Mouse (Mus musculus): ENCODE measurements around the gene Prelp. TPM values are rescaled to one million over a fixed set of nuclear protein-coding genes. Genes with fewer than 3 reads are reported as not detected.
"Not testable (repeated sequence)": the region's sequence is repeated elsewhere in the genome, so short reads cannot be mapped to it uniquely, and the experiment has no call there.

The Prelp gene
- polyA plus RNA-seq (2012; rRNA removed): 4.3 and 4.7 TPM in 2 replicates

DNA sequence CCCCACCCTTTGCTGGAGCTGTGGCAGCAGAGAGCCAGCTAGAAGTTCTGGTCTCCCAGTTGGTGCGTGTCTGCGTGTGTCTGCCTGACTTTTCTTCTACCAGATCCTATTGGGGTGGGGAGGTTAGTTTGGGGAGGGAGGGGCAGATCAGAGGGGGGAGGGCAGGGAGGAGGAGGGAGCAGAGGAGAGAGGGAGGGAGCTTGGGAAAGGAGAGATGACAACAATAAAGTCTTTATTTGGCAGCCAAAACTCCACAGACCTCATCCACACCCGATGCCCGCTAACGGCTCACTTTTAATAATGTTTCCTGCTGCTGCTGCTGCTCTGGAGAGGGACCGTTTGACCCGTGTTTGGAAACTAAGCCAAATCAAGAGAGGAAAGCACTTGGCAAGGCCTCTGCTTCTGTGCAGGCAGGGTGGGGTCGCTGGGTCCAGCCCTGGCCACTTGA lies at the start of gene Prelp:
Prelp (minus strand) TSS at position 111 of the 448 bp plus-strand sequence.
- Histone ChIP-seq H3K27me3 (ENCODE audit: control insufficient read depth, insufficient read depth, low read length) (no peaks in the 10 kb centered on the region), H3K4me3 (ENCODE audit: control insufficient read depth, low read depth, low read length) (no peak within 1 kb of the TSS), H3K36me3 (ENCODE audit: control insufficient read depth, insufficient read depth, low read length) (no peaks in the 10 kb centered on the region), H3K27ac (ENCODE audit: control insufficient read depth, insufficient read depth, low read depth, low read length) (no peak within 1 kb of the TSS; the same call in 1 of the 2 replicates), H3K4me1 (ENCODE audit: control insufficient read depth, insufficient read depth, low read length) (no peaks in the 10 kb centered on the region; the same call in 1 of the 2 replicates)
- no peak for TF ChIP-seq POLR2A (IDR thresholded peaks at IDR 0.05; ENCODE audit: control insufficient read depth, low read depth, low read length)
- no peak for TF ChIP-seq CTCF (IDR thresholded peaks at IDR 0.05; ENCODE audit: control insufficient read depth, insufficient read depth, insufficient replicate concordance, low read depth, low read length)

DNA sequence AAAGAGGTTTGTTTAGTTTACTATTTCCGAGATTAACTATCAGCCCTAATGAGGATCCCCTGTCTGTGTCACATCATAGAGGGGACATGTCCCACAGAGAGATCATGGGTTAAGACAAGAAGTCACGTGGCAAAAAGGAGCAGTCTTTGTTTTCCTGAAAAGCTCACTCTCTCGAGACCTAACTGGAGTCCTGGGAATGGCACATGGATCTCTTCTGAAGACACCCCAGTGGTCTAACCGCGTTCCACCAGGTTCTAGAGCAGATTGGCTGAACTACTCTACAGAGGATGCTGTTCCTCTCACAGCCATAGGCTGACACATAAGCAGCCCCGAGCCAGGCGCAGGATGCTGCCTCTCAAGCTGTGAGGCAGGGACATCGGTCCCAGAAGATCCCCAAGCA lies 48.2 kb upstream of the Prelp start:
- no peaks in the 10 kb centered on the region for H3K27me3 ChIP-seq (ENCODE audit: control insufficient read depth, insufficient read depth, low read length)
- H3K4me3 ChIP-seq (ENCODE audit: control insufficient read depth, low read depth, low read length): no peak overlapping the region
- H3K27ac ChIP-seq (ENCODE audit: control insufficient read depth, insufficient read depth, low read depth, low read length): no peak overlapping the region
- TF ChIP-seq CTCF (IDR thresholded peaks at IDR 0.05; ENCODE audit: control insufficient read depth, insufficient read depth, insufficient replicate concordance, low read depth, low read length) (no peak), POLR2A (IDR thresholded peaks at IDR 0.05; ENCODE audit: control insufficient read depth, low read depth, low read length) (no peak)
- H3K4me1 ChIP-seq (ENCODE audit: control insufficient read depth, insufficient read depth, low read length): no peaks in the 10 kb centered on the region
- no peaks in the 10 kb centered on the region for H3K36me3 ChIP-seq (ENCODE audit: control insufficient read depth, insufficient read depth, low read length)

DNA sequence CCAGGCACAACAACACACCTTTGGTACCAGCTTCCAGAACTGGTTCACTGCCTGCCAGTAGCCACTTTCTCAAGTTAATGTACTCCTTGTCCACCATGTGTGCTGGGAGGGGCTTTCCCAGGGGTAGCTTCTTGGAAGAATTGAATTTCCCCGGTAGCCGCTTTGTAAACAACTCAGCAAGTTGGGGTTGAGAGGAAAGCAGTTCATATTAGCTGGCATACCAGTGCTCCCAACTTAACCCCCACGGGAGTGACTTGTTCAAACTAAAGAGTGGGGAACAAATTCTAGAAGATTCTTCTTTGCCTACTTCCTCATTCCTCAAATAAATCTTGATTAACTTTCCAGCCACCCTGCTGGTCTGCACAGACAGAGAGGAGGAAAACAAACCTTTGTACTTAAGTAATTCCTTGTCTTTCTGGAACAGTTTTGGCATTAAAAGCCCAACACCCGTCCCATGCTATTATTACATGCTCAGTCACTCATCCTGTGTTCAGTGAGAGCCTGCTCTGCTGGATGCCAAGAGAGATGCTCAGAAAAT lies 47.6 kb upstream of the Prelp start:
- no peaks in the 10 kb centered on the region for H3K4me1 ChIP-seq (ENCODE audit: control insufficient read depth, insufficient read depth, low read length)
- H3K27ac ChIP-seq (ENCODE audit: control insufficient read depth, insufficient read depth, low read depth, low read length): no peak overlapping the region
- no peak for TF ChIP-seq POLR2A (IDR thresholded peaks at IDR 0.05; ENCODE audit: control insufficient read depth, low read depth, low read length)
- TF ChIP-seq CTCF (IDR thresholded peaks at IDR 0.05; ENCODE audit: control insufficient read depth, insufficient read depth, insufficient replicate concordance, low read depth, low read length): no peak
- H3K27me3 ChIP-seq (ENCODE audit: control insufficient read depth, insufficient read depth, low read length): no peaks in the 10 kb centered on the region
- H3K36me3 ChIP-seq (ENCODE audit: control insufficient read depth, insufficient read depth, low read length): no peaks in the 10 kb centered on the region
- H3K4me3 ChIP-seq (ENCODE audit: control insufficient read depth, low read depth, low read length): no peak overlapping the region

DNA sequence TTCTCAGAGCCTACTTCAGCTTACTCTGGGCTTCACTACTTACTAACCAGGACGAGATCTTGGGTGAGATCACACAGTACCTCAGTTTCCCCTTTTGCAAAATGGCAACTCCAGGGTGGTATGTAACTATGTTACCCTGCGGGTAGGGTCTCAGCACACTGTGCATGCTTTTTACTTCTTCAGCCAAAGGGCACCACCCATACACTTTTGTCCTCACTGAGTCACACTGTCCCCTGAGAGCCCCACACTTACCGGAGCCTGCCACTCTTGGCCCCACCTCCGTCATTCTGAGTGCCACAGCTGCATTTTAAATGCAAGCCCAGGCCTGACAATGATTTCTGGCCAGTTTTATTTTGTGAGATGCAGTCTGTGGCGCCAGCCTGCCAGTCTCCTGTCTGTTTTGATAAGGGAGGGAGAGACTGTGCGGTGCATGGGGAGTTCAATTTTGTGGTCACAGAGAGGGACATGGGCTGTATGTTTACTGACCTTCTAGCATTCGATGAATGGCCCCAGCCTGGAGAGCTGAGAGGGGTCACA lies 46.3 kb upstream of the Prelp start:
- H3K36me3 ChIP-seq (ENCODE audit: control insufficient read depth, insufficient read depth, low read length): no peaks in the 10 kb centered on the region
- H3K4me3 ChIP-seq (ENCODE audit: control insufficient read depth, low read depth, low read length): no peak overlapping the region
- H3K27me3 ChIP-seq (ENCODE audit: control insufficient read depth, insufficient read depth, low read length): no peaks in the 10 kb centered on the region
- no peak overlapping the region for H3K27ac ChIP-seq (ENCODE audit: control insufficient read depth, insufficient read depth, low read depth, low read length)
- TF ChIP-seq CTCF (IDR thresholded peaks at IDR 0.05; ENCODE audit: control insufficient read depth, insufficient read depth, insufficient replicate concordance, low read depth, low read length): no peak
- TF ChIP-seq POLR2A (IDR thresholded peaks at IDR 0.05; ENCODE audit: control insufficient read depth, low read depth, low read length): no peak
- H3K4me1 ChIP-seq (ENCODE audit: control insufficient read depth, insufficient read depth, low read length): no peaks in the 10 kb centered on the region

DNA sequence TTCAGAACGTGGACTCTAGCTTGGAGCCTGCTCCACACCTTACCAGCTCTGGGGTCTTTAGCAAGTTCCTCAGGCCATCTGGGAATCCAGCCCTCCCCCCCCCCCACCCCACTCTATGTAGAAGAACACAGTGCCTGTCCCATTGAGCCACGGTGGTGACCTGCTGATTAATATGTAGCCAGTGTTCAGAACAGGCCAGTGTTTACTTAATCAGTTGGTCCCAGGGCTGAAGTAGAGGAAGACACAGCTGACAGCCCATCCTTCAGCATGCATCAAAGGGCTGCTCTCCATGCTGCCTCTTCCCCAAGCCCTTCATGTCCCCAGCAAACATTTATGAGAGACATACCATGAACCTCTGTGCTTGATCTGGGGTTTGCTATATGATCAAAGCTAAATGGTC lies 44.8 kb upstream of the Prelp start:
- TF ChIP-seq POLR2A (IDR thresholded peaks at IDR 0.05; ENCODE audit: control insufficient read depth, low read depth, low read length) (no peak), CTCF (IDR thresholded peaks at IDR 0.05; ENCODE audit: control insufficient read depth, insufficient read depth, insufficient replicate concordance, low read depth, low read length) (no peak)
- Histone ChIP-seq H3K4me3 (ENCODE audit: control insufficient read depth, low read depth, low read length) (no peak overlapping the region), H3K36me3 (ENCODE audit: control insufficient read depth, insufficient read depth, low read length) (no peaks in the 10 kb centered on the region), H3K27me3 (ENCODE audit: control insufficient read depth, insufficient read depth, low read length) (no peaks in the 10 kb centered on the region), H3K27ac (ENCODE audit: control insufficient read depth, insufficient read depth, low read depth, low read length) (no peak overlapping the region), H3K4me1 (ENCODE audit: control insufficient read depth, insufficient read depth, low read length) (peaks cover 9% of the 10 kb centered on the region; the same call in 1 of the 2 replicates)

DNA sequence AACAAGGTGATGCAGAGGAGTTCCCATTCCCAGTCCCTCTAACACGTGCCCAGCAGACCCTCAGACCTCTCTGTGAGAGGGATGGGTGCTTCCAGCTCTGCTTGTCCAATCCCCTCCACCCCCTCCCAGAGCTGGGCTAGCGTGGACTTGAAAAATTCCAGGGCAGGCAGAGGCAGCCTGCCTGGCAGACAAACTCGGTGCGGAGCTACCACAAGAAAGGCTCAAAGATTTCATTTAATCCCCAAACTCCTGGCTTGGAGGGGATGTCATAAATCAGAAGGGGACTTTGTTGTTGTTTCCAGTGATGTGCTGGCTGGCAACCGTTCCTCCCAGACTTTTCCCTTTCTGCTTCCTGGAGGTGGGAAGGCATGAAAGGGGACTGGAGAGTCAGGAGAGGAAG lies 44.1 kb upstream of the Prelp start:
- Histone ChIP-seq H3K27ac (ENCODE audit: control insufficient read depth, insufficient read depth, low read depth, low read length) (no peak overlapping the region), H3K4me1 (ENCODE audit: control insufficient read depth, insufficient read depth, low read length) (peaks cover 9% of the 10 kb centered on the region; the same call in 1 of the 2 replicates)
- no peak for TF ChIP-seq POLR2A (IDR thresholded peaks at IDR 0.05; ENCODE audit: control insufficient read depth, low read depth, low read length)
- TF ChIP-seq CTCF (IDR thresholded peaks at IDR 0.05; ENCODE audit: control insufficient read depth, insufficient read depth, insufficient replicate concordance, low read depth, low read length): no peak

DNA sequence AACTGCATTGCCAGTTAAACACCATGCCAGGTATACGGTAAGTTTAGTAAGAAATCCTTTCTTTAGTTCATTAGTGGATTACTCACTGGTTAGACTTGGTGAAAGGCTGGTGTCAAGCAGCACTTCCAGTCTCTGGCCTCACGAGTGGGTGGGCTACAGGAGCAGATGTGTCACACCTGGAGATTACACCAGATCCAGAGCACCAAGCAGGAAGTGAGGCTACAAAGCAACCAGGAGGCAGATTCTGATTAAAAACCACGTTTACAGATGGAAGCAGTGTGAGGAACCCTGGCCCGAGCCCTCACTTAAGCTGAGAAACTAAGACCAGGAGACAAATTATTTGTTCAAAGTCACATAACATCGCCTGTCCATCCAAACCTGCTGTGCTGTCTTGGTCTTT lies 43.5 kb upstream of the Prelp start:
- H3K4me3 ChIP-seq (ENCODE audit: control insufficient read depth, low read depth, low read length): no peak overlapping the region
- no peaks in the 10 kb centered on the region for H3K36me3 ChIP-seq (ENCODE audit: control insufficient read depth, insufficient read depth, low read length)
- TF ChIP-seq CTCF (IDR thresholded peaks at IDR 0.05; ENCODE audit: control insufficient read depth, insufficient read depth, insufficient replicate concordance, low read depth, low read length): no peak
- peaks cover 9% of the 10 kb centered on the region; the same call in 1 of the 2 replicates for H3K4me1 ChIP-seq (ENCODE audit: control insufficient read depth, insufficient read depth, low read length)
- no peaks in the 10 kb centered on the region for H3K27me3 ChIP-seq (ENCODE audit: control insufficient read depth, insufficient read depth, low read length)
- no peak overlapping the region for H3K27ac ChIP-seq (ENCODE audit: control insufficient read depth, insufficient read depth, low read depth, low read length)

More for the DNA sequence above, 44.1 kb upstream of the Prelp start:
- no peak overlapping the region for H3K4me3 ChIP-seq (ENCODE audit: control insufficient read depth, low read depth, low read length)
- no peaks in the 10 kb centered on the region for H3K27me3 ChIP-seq (ENCODE audit: control insufficient read depth, insufficient read depth, low read length)
- no peaks in the 10 kb centered on the region for H3K36me3 ChIP-seq (ENCODE audit: control insufficient read depth, insufficient read depth, low read length)

DNA sequence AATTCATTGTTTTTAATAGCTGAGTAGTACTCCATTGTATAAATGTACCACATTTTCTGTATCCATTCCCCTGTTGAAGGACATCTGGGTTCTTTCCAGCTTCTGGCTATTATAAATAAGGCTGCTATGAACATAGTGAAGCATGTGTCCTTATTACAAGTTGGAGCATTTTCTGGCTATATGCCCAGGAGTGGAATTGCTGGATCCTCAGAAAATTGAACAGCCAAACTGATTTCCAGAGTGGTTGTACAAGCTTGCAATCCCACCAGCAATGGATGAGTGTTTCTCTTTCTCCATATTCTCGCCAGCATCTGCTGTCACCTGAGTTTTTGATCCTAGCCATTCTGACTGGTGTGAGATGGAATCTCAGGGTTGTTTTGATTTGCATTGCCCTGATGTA lies 42.4 kb upstream of the Prelp start:
- not testable (repeated sequence) for H3K36me3 ChIP-seq (ENCODE audit: control insufficient read depth, insufficient read depth, low read length); H3K4me1 ChIP-seq (ENCODE audit: control insufficient read depth, insufficient read depth, low read length); H3K27me3 ChIP-seq (ENCODE audit: control insufficient read depth, insufficient read depth, low read length); H3K4me3 ChIP-seq (ENCODE audit: control insufficient read depth, low read depth, low read length); H3K27ac ChIP-seq (ENCODE audit: control insufficient read depth, insufficient read depth, low read depth, low read length)

DNA sequence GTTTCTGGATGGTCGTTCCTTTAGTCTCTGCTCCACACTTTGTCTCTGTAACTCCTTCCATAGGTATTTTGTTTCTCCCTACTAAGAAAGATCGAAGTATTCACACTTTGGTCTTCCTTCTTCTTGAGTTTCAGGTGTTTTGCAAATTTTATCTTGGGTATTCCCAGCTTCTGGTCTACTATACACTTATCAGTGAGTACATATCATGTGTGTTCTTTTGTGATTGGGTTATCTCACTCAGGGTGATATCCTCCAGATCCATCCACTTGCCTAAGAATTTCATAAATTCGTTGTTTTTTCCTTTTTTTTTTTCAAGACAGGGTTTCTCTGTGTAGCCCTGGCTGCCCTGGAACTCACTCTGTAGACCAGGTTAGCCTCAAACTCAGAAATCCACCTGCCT lies 41.9 kb upstream of the Prelp start:
- H3K36me3 ChIP-seq (ENCODE audit: control insufficient read depth, insufficient read depth, low read length); H3K4me3 ChIP-seq (ENCODE audit: control insufficient read depth, low read depth, low read length); H3K27ac ChIP-seq (ENCODE audit: control insufficient read depth, insufficient read depth, low read depth, low read length); H3K27me3 ChIP-seq (ENCODE audit: control insufficient read depth, insufficient read depth, low read length); H3K4me1 ChIP-seq (ENCODE audit: control insufficient read depth, insufficient read depth, low read length): not testable (repeated sequence)

Data from testis, adult 2 months (tissue).